In the genomic region with DNA sequence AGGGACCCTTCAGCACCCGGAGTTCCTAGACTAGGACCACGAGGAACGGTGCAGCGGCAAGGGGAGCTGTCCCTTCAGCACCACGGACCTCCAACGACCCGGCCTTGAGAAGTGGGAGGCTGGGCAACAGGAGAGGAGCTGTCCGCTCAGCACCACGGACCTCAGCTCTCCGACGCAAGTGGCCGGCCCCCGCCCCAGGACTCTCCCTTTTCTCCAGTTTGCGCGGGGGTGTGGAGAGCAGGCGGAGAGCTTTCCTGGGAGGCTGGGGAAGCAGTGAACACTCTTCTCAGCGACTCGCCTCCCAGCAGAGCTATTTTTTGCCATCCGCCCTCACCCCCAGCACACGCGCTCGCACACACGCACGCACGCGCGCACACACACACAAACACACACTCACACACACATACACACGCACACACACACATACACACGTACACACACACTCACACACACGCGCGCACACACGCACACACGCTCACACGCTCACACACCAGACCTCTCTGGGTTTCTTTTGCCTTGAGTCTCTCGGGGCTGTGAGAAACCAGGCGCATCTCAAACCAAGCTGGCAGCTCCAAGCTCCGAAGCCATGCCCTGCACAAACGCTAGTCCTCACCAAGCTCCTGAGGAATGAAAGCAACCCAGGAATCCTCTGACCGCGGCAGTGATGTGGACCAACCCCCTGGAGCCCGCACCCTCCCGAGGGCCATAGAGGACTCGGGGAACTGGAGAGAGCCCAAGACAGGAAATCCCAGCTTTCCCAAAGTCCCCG, we compare ENCODE assay signal across 8 mouse cellular contexts. TPM values are rescaled to one million over a fixed set of nuclear protein-coding genes. Genes with fewer than 3 reads are reported as not detected.
DNase-seq lines count a peak whose midpoint lies in the region; ATAC-seq and TF ChIP-seq lines count a peak whose summit lies in the region.

No protein-coding gene starts in this region.

- WGBS in heart, embryonic 12.5 days = 8% methylated on average over 43 of the region's 45 CpGs
- 10% methylated on average over 45 of the region's 45 CpGs for WGBS in kidney, embryonic 15.5 days
- WGBS in limb, embryonic 15.5 days = 12% methylated on average over 45 of the region's 45 CpGs
- WGBS in midbrain, postnatal 0 days = 5% methylated on average over 42 of the region's 45 CpGs

- H3K4me2 ChIP-seq in heart, embryonic 12.5 days = peak overlapping the region; percentile 62
- H3K4me2 ChIP-seq in kidney, embryonic 15.5 days = peak overlapping the region; percentile 32; the same call in 1 of the 2 replicates
- H3K4me2 ChIP-seq in limb, embryonic 15.5 days = no peak overlapping the region
- H3K4me2 ChIP-seq in midbrain, postnatal 0 days (ENCODE audit: low read depth, low read length, poor library complexity, severe bottlenecking) = peak overlapping the region; percentile 84

- H3K4me3 ChIP-seq in heart, embryonic 12.5 days = peak overlapping the region; percentile 17; the same call in 1 of the 2 replicates
- H3K4me3 ChIP-seq in kidney, embryonic 15.5 days (replicated peaks) = peak overlapping the region; percentile 14; the same call in 1 of the 2 replicates
- H3K4me3 ChIP-seq in limb, embryonic 15.5 days = no peak overlapping the region
- H3K4me3 ChIP-seq in midbrain, postnatal 0 days (ENCODE audit: low read depth, low read length) = peak overlapping the region; percentile 40

- ATAC-seq in heart, embryonic 12.5 days (ENCODE audit: insufficient number of reproducible peaks, low FRiP score) = peak; percentile 85
- ATAC-seq in kidney, embryonic 15.5 days (replicated peaks; ENCODE audit: low FRiP score) = peak; percentile 95
- peak; percentile 72 for ATAC-seq in limb, embryonic 15.5 days (ENCODE audit: insufficient number of reproducible peaks, low FRiP score, low TSS enrichment, low read depth)
- ATAC-seq in midbrain, postnatal 0 days (ENCODE audit: low FRiP score) = peak; percentile 68; the same call in 1 of the 2 replicates

- H3K27ac ChIP-seq in heart, embryonic 12.5 days (ENCODE audit: poor library complexity, severe bottlenecking) = no peak overlapping the region
- H3K27ac ChIP-seq in kidney, embryonic 15.5 days = no peak overlapping the region
- no peak overlapping the region for H3K27ac ChIP-seq in limb, embryonic 15.5 days
- H3K27ac ChIP-seq in midbrain, postnatal 0 days (ENCODE audit: low read depth, low read length) = 0 out of 2 replicates have a peak overlapping the region, but pooled peaks have one; percentile 48

- no peaks in the 10 kb centered on the region for H3K36me3 ChIP-seq in heart, embryonic 12.5 days
- no peaks in the 10 kb centered on the region for H3K36me3 ChIP-seq in kidney, embryonic 15.5 days
- no peaks in the 10 kb centered on the region for H3K36me3 ChIP-seq in limb, embryonic 15.5 days
- H3K36me3 ChIP-seq in midbrain, postnatal 0 days (ENCODE audit: insufficient read depth, low read length) = no peaks in the 10 kb centered on the region

- H3K9me3 ChIP-seq in heart, embryonic 12.5 days (replicated peaks) = 0 out of 2 replicates have a peak, but pooled peaks cover 3% of the 10 kb centered on the region
- H3K9me3 ChIP-seq in kidney, embryonic 15.5 days (replicated peaks) = no peaks in the 10 kb centered on the region
- no peaks in the 10 kb centered on the region for H3K9me3 ChIP-seq in limb, embryonic 15.5 days
- H3K9me3 ChIP-seq in midbrain, postnatal 0 days (ENCODE audit: low read length) = no peaks in the 10 kb centered on the region

- DNase-seq in left cerebral cortex, adult 18-20 months (ENCODE audit: low spot score in 2 of 2) = peak; percentile 81 to 89
- no peak for DNase-seq in left cerebral cortex, adult 11 months (ENCODE audit: low spot score)
- DNase-seq in fibroblast of lung, adult 2 months (ENCODE audit: low read depth) = peak; percentile 2
- peak; percentile 89 for DNase-seq in midbrain, postnatal 0 days (ENCODE audit: low spot score)
- DNase-seq in spleen, postnatal 4 days (ENCODE audit: low spot score in 2 of 2) = peak; percentile 78 to 90

- peaks cover 15% of the 10 kb centered on the region for H3K27me3 ChIP-seq in heart, embryonic 12.5 days (replicated peaks)
- peaks cover 34% of the 10 kb centered on the region for H3K27me3 ChIP-seq in kidney, embryonic 15.5 days
- peaks cover 20% of the 10 kb centered on the region for H3K27me3 ChIP-seq in limb, embryonic 15.5 days
- no peaks in the 10 kb centered on the region for H3K27me3 ChIP-seq in midbrain, postnatal 0 days (ENCODE audit: insufficient read depth, low read length)

- TF ChIP-seq CTCF in midbrain, postnatal 0 days (IDR thresholded peaks at IDR 0.05) = no peak; the same call in 1 of the 2 replicates

- no peak overlapping the region for H3K9ac ChIP-seq in heart, embryonic 12.5 days
- no peak overlapping the region for H3K9ac ChIP-seq in kidney, embryonic 15.5 days
- no peak overlapping the region for H3K9ac ChIP-seq in limb, embryonic 15.5 days
- peak overlapping the region; percentile 47 for H3K9ac ChIP-seq in midbrain, postnatal 0 days (replicated peaks; ENCODE audit: low read length, poor library complexity, severe bottlenecking)

- H3K4me1 ChIP-seq in heart, embryonic 12.5 days (replicated peaks) = peaks cover 9% of the 10 kb centered on the region; the same call in 1 of the 2 replicates
- H3K4me1 ChIP-seq in kidney, embryonic 15.5 days = peaks cover 6% of the 10 kb centered on the region; the same call in 1 of the 2 replicates
- peaks cover 5% of the 10 kb centered on the region; the same call in 1 of the 2 replicates for H3K4me1 ChIP-seq in limb, embryonic 15.5 days
- H3K4me1 ChIP-seq in midbrain, postnatal 0 days (ENCODE audit: insufficient read depth, low read length) = 0 out of 2 replicates have a peak, but pooled peaks cover 3% of the 10 kb centered on the region

RNA-seq across cellular contexts. Expression of a gene that starts 0.8 kb away (rescaled TPM):
- total RNA-seq in left cerebral cortex, adult 18-20 months (2021) = 100 to 1,000 TPM; 133 to 144 TPM
- not detected in 2 replicates for polyA plus RNA-seq in heart, embryonic 12.5 days (2016; fragmentation: Nextera tagmentation; extraction: Ambion mirVana)
- polyA plus RNA-seq in kidney, embryonic 15.5 days (2015; fragmentation: Nextera tagmentation; extraction: Ambion mirVana) = 0.58 and 1.5 TPM in 2 replicates
- polyA plus RNA-seq in limb, embryonic 15.5 days (2015; fragmentation: Nextera tagmentation; extraction: Ambion mirVana) = 0.13 TPM in 1 of 2 replicates, not detected in the other
- 20.9 and 29.5 TPM in 2 replicates for total RNA-seq in midbrain, postnatal 0 days (2014; rRNA removed)
- polyA plus RNA-seq in midbrain, postnatal 0 days (2015; fragmentation: Nextera tagmentation; extraction: Ambion mirVana) = 37.1 and 43.1 TPM in 2 replicates

Comparison
In these comparisons a context has a peak if more than half of its experiments do, and no peak if none do; other contexts are left out.
1. RNA of a gene that starts 0.8 kb away (polyA plus RNA-seq): 37.1 to 43.1 TPM in midbrain, postnatal 0 days; 0.58 to 1.5 TPM in kidney, embryonic 15.5 days, 0.13 TPM in limb, embryonic 15.5 days and not detected in heart, embryonic 12.5 days; every median in the first group is over 10 times any median in the second.
2. Peak in every context shown above with its lines, with median percentiles within 50 percentile points of each other: ATAC-seq.